Mouse (Mus musculus) stomach, postnatal 0 days (tissue): ENCODE measurements at regions not wholly inside any gene's neighbourhood (a gene's known extent, or its start where the extent isn't known, plus 50 kb on each side); places are given as distances from the start of the nearest gene placed in this dataset.

Experiments
- ATAC-seq: fragments of 200-750 bp; cut with Nextera tagmentation; 2 replicates; pipeline ENCODE4 v1.8.0; 2017; ENCODE audit not compliant: low FRiP score, low TSS enrichment
- DNase-seq: peaks from one replicate; pipeline ENCODE4 v3.0.0-alpha.2; 2016; ENCODE audit warnings: low spot score
- H3K27ac ChIP-seq: fragments of 300-500 bp; sonication (generic); replicated peaks from 2 replicates; pipeline ENCODE4 v1.5.1; 2014; ENCODE audit warnings: mild to moderate bottlenecking, control low read depth
- H3K27me3 ChIP-seq: fragments of 300-500 bp; sonication (generic); 2 replicates; pipeline ENCODE4 v1.6.1; 2014; ENCODE audit warnings: low read length; ENCODE audit not compliant: control insufficient read depth, insufficient read depth
- H3K36me3 ChIP-seq: fragments of 300-500 bp; sonication (generic); 2 replicates; pipeline ENCODE4 v1.6.1; 2014; ENCODE audit warnings: low read length, mixed read lengths; ENCODE audit not compliant: control insufficient read depth, insufficient read depth
- H3K4me1 ChIP-seq: fragments of 300-500 bp; sonication (generic); replicated peaks from 2 replicates; pipeline ENCODE4 v1.6.1; 2014; ENCODE audit warnings: antibody characterized with exemption; ENCODE audit not compliant: control insufficient read depth, insufficient read depth
- H3K4me2 ChIP-seq: fragments of 300-500 bp; sonication (generic); replicated peaks from 2 replicates; pipeline ENCODE4 v1.6.1; 2014; ENCODE audit warnings: low read depth, mild to moderate bottlenecking, control low read depth, moderate library complexity
- H3K4me3 ChIP-seq: fragments of 300-500 bp; sonication (generic); 2 replicates; pipeline ENCODE4 v1.5.1; 2014; ENCODE audit warnings: low read depth, low read length, control low read depth
- H3K9ac ChIP-seq: fragments of 300-500 bp; sonication (generic); 2 replicates; pipeline ENCODE4 v1.6.1; 2014; ENCODE audit warnings: mild to moderate bottlenecking, low read length, control low read depth, mixed read lengths
- H3K9me3 ChIP-seq: fragments of 300-500 bp; sonication (generic); 2 replicates; pipeline ENCODE4 v1.6.1; 2016; ENCODE audit warnings: low read length; ENCODE audit not compliant: control insufficient read depth
- CTCF ChIP-seq: IDR thresholded peaks from 2 replicates; pipeline ENCODE4 v1.5.1; 2016; ENCODE audit warnings: antibody characterized with exemption, low read depth, mild to moderate bottlenecking, moderate library complexity
- EP300 ChIP-seq: optimal IDR thresholded peaks from 2 replicates; pipeline ENCODE3; 2016; ENCODE audit warnings: antibody characterized with exemption
- WGBS: fragments of 180-500 bp; shearing (Covaris S2); extraction: QIAGEN DNeasy Blood & Tissue Kit; methylation state at CpG from one replicate; pipeline ENCODE4 v1.1.7; 2014; 5-methylcytosine and 5-hydroxymethylcytosine counted together

GRCm38 (mm10) chr13:91274131-91274530 is 50.4 kb upstream of the Atg10 start:
- Histone ChIP-seq H3K4me3 (no peak overlapping the region), H3K27me3 (no peaks in the 10 kb centered on the region), H3K4me1 (no peaks in the 10 kb centered on the region), H3K36me3 (no peaks in the 10 kb centered on the region), H3K27ac (no peak overlapping the region), H3K9me3 (no peaks in the 10 kb centered on the region), H3K9ac (no peak overlapping the region), H3K4me2 (no peak overlapping the region)
- 79% methylated on average over 1 of the region's 1 CpGs for WGBS
- DNase-seq, result no peak
- ATAC-seq, result no peak
- TF ChIP-seq EP300 (no peak), CTCF (no peak)

DNA sequence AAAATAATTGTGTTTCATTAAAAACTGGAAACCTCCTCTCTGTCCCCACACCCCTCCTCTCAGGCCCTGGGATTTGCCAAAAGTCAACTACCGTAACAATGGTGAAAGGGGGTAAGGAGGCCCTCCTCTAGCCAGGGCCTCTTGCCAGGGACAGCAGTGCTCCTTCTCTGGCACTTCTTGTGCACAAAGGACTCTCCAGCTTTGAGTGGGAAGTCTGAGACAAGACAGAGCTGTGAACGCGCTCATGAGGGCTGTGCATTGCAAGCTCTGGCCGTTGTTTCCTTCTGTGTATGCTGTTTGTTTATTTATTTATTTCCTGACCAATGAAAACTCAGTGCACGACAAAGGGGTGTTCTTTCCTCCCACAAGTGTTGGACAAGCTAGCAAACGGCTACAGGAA is 50.8 kb upstream of the Atg10 start:
- H3K27me3 ChIP-seq, result no peaks in the 10 kb centered on the region
- ATAC-seq, result no peak
- H3K36me3 ChIP-seq, result no peaks in the 10 kb centered on the region
- no peak overlapping the region for H3K4me3 ChIP-seq
- no peaks in the 10 kb centered on the region for H3K9me3 ChIP-seq
- no peak overlapping the region for H3K4me2 ChIP-seq
- 46% methylated on average over 6 of the region's 6 CpGs for WGBS
- H3K9ac ChIP-seq, result no peak overlapping the region
- H3K27ac ChIP-seq, result no peak overlapping the region
- no peak for DNase-seq
- H3K4me1 ChIP-seq, result no peaks in the 10 kb centered on the region
- no peak for TF ChIP-seq CTCF

GRCm38 (mm10) chr13:91279487-91279886 is 55.7 kb upstream of the Atg10 start:
- Histone ChIP-seq H3K4me2 (no peak overlapping the region), H3K36me3 (no peaks in the 10 kb centered on the region), H3K27ac (no peak overlapping the region), H3K4me3 (no peak overlapping the region), H3K27me3 (no peaks in the 10 kb centered on the region), H3K9me3 (no peaks in the 10 kb centered on the region), H3K4me1 (no peaks in the 10 kb centered on the region), H3K9ac (no peak overlapping the region)
- DNase-seq, result no peak
- 81% methylated on average over 3 of the region's 3 CpGs for WGBS
- ATAC-seq, result no peak
- no peak for TF ChIP-seq EP300
- no peak for TF ChIP-seq CTCF

DNA sequence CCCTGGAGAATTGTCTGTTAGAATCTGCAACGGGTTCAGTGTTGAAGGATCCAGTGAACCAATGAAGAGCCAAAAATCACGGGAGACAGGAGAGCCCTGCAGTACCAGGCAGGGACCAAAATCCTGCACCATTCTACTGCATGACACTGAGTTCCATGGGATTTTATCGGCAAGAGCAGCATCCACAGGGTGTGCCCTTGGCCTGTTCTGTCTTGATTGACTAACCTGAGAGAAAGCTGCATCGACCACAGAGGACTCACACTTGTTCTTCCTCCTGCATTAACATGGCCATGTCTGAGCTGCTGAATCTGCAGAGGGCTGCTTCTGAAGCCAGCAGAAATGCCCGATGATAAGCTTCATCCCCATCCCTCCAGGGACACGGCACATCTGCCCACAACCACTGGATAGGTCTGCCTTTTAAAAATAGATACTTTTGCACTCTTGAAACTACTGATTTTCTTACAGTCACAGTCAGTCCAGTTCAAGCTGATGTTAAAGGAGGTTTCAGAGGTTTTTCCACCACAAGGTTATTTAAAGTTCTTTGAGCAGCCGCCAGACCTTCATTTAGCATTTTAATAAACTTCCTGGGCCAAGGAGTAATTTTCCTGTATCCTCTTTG is 71.9 kb upstream of the Atg10 start:
- Histone ChIP-seq H3K4me3 (no peak overlapping the region), H3K9me3 (0 out of 2 replicates have a peak, but pooled peaks cover 3% of the 10 kb centered on the region), H3K4me2 (no peak overlapping the region), H3K27me3 (no peaks in the 10 kb centered on the region), H3K36me3 (no peaks in the 10 kb centered on the region), H3K27ac (no peak overlapping the region), H3K9ac (no peak overlapping the region; the same call in 1 of the 2 replicates), H3K4me1 (no peaks in the 10 kb centered on the region)
- ATAC-seq (no peak), DNase-seq (no peak)
- no peak for TF ChIP-seq EP300
- WGBS, result 66% methylated on average over 7 of the region's 7 CpGs

DNA sequence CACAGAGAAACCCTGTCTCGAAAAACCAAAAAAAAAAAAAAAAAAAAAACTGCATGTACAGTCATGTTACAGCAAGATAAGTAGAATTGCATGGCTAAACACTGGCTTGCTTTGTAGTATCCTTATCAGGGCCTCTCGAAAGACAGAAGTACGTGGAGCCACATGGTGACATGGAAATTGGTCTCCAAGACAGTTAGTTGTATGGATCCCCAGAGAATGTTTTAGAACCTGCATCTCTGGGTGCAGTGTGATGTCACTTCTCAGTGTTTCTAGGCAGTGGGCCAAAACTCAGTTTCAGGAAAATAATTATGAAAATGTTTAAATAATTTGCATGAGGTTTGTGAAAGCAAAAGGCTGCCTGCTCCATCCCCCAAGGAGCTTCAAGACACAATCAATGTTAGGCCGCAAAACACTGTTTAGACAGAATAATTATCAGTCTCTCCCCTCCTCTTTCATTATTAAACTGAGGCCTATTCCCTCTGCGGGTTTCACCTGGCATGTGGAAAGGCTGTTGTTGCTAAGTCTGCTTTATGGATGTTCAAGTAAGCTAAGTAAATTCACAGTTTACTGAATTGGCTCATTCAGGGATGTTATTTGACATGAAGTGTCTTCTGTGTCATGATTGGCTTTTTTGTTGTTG is 72.9 kb upstream of the Atg10 start:
- 70% methylated on average over 5 of the region's 5 CpGs for WGBS
- no peaks in the 10 kb centered on the region for H3K36me3 ChIP-seq
- H3K9ac ChIP-seq, result no peak overlapping the region
- no peak overlapping the region for H3K4me3 ChIP-seq
- ATAC-seq (no peak), DNase-seq (no peak)
- H3K9me3 ChIP-seq, result 0 out of 2 replicates have a peak, but pooled peaks cover 3% of the 10 kb centered on the region
- no peak overlapping the region for H3K27ac ChIP-seq
- TF ChIP-seq EP300 (no peak), CTCF (no peak)
- no peaks in the 10 kb centered on the region for H3K4me1 ChIP-seq
- H3K27me3 ChIP-seq, result no peaks in the 10 kb centered on the region
- no peak overlapping the region for H3K4me2 ChIP-seq

DNA sequence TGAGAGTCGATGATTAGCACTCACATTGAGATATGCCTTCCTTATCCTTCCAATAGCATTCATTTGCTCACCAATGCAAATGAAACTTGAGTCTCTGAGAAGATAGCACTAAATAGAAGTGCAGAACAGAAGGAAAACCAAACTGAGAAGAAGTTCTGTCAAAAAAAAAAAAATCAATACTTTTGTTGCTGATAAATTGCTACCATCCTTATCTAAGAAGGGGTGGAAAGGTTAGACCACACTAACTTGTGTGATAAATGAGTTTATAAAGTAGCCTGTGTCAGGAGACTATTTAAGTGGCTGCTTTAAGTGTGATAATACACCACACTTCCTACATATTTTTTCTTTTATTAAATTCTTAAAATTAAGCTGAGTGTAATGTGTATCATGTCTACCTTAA is 78.1 kb upstream of the Atg10 start:
- H3K27me3 ChIP-seq, result no peaks in the 10 kb centered on the region
- H3K27ac ChIP-seq, result no peak overlapping the region
- no peak overlapping the region for H3K4me2 ChIP-seq
- TF ChIP-seq CTCF (no peak), EP300 (no peak)
- ATAC-seq (no peak), DNase-seq (no peak)
- H3K9ac ChIP-seq, result no peak overlapping the region
- H3K4me1 ChIP-seq, result no peaks in the 10 kb centered on the region
- 70% methylated on average over 1 of the region's 1 CpGs for WGBS
- no peaks in the 10 kb centered on the region for H3K36me3 ChIP-seq
- no peak overlapping the region for H3K4me3 ChIP-seq
- H3K9me3 ChIP-seq, result 0 out of 2 replicates have a peak, but pooled peaks cover 3% of the 10 kb centered on the region
